Comparison of ENCODE assay signal across 8 mouse cellular contexts in the genomic region with DNA sequence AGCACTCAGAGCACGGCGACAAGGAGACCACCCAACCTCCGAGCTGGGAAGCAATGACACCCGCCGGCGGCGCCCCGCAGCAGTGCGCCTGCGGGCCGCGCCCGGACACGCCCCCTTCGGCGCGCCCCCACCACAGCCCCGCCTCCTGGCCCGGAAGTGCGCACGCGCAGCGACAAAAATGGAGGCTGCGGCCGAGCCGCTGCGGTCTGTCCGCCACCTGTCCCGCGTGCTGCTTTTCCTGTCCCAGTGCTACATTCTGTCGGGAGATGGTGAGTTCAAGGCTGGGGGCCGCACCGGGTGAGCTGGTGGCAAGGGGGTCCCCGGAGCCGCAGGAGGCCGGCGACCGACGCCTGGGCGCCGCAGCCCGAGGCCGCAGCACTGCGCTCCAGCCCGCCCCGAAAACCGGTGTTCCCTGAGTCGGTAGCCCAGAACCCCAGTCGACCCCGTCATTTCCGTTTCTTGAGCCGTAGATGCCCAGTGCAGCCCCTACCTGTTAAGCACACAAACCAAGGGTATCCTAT. TPM values are rescaled to one million over a fixed set of nuclear protein-coding genes. Genes with fewer than 3 reads are reported as not detected.
DNase-seq lines count a peak whose midpoint lies in the region; ATAC-seq lines count a peak whose summit lies in the region.

No protein-coding gene starts in this region.

- H3K9ac ChIP-seq in hindbrain, embryonic 15.5 days: peak overlapping the region; percentile 85

- no peaks in the 10 kb centered on the region for H3K9me3 ChIP-seq in hindbrain, embryonic 15.5 days

- peaks cover 28% of the 10 kb centered on the region for H3K36me3 ChIP-seq in hindbrain, embryonic 15.5 days

- H3K4me3 ChIP-seq in hindbrain, embryonic 15.5 days: peak overlapping the region; percentile 97

- peak overlapping the region; percentile 84 for H3K4me2 ChIP-seq in hindbrain, embryonic 15.5 days

- WGBS in hindbrain, embryonic 15.5 days: under 1% methylated on average over 50 of the region's 52 CpGs

- no peaks in the 10 kb centered on the region for H3K27me3 ChIP-seq in hindbrain, embryonic 15.5 days

- peak; percentile 93 for ATAC-seq in hindbrain, embryonic 15.5 days (ENCODE audit: low FRiP score, low read depth)

- H3K27ac ChIP-seq in hindbrain, embryonic 15.5 days (replicated peaks): peak overlapping the region; percentile 92

- DNase-seq in T-cell, adult 2 months (ENCODE audit: low spot score): peak; percentile 90
- DNase-seq in cerebellum, postnatal 25 days: peak; percentile 93 to 95
- peak; percentile 88 for DNase-seq in frontal cortex, postnatal 36 days (ENCODE audit: low spot score in 2 of 2)
- peak; percentile 87 for DNase-seq in layer of hippocampus, postnatal 36 days
- peak; percentile 85 for DNase-seq in lung, postnatal 25 days (ENCODE audit: low spot score)
- peak; percentile 71 for DNase-seq in retina, adult 2 months (ENCODE audit: low read depth, low spot score)
- peak; percentile 91 for DNase-seq in thymus, postnatal 25 days

- H3K4me1 ChIP-seq in hindbrain, embryonic 15.5 days (replicated peaks): peaks cover 18% of the 10 kb centered on the region

RNA-seq across cellular contexts. Expression of a gene that starts 2.4 kb away (rescaled TPM):
- 80.9 and 82.5 TPM in 2 replicates for polyA plus RNA-seq in hindbrain, embryonic 15.5 days (2015; fragmentation: Nextera tagmentation; extraction: Ambion mirVana)
- 10 to 100 TPM; 45.2 to 51.5 TPM for total RNA-seq in layer of hippocampus, postnatal 36 days (2021)

RNA-seq across cellular contexts. Expression of a gene that starts 48.7 kb away (rescaled TPM):
- polyA plus RNA-seq in hindbrain, embryonic 15.5 days (2015; fragmentation: Nextera tagmentation; extraction: Ambion mirVana): 17.9 and 20.1 TPM in 2 replicates
- 10 to 100 TPM; 33.9 to 34.3 TPM for total RNA-seq in layer of hippocampus, postnatal 36 days (2021)

Comparison
In these comparisons a context has a peak if more than half of its experiments do, and no peak if none do; other contexts are left out.
1. Peak in every context shown above with its lines: DNase-seq, ATAC-seq, H3K4me3 ChIP-seq and H3K27ac ChIP-seq.